Mouse (Mus musculus) thymus, postnatal 14 days (tissue): ENCODE data around the gene Il17re.

Experiments used
- DNase-seq: peaks from one replicate; pipeline ENCODE4 v3.0.0; 2021

The Il17re gene

GRCm38 (mm10) chr6:113492101-113492864 is 34.0 kb downstream of the Il17re start:
- no peak for DNase-seq

- DNase-seq, result peak; percentile 88
Measured at GRCm38 (mm10) chr6:113494258-113494788, 36.0 kb downstream of the Il17re start.

GRCm38 (mm10) chr6:113495071-113495675 is 36.9 kb downstream of the Il17re start:
- DNase-seq, result peak; percentile 27

- DNase-seq, result no peak
Measured at GRCm38 (mm10) chr6:113499346-113499745, 41.1 kb downstream of the Il17re start.

GRCm38 (mm10) chr6:113501388-113502084 is 43.3 kb downstream of the Il17re start, which contains the start of gene Prrt3:
Gene Prrt3, minus strand, starts transcription at chr6:113501931.
- DNase-seq, result no peak

- DNase-seq, result no peak
Measured at GRCm38 (mm10) chr6:113502801-113503200, 44.5 kb downstream of the Il17re start.

- DNase-seq, result no peak
Measured at GRCm38 (mm10) chr6:113505689-113506088, 47.4 kb downstream of the Il17re start.

GRCm38 (mm10) chr6:113507130-113507529 is 48.8 kb downstream of the Il17re start:
- DNase-seq, result no peak

- no peak for DNase-seq
Measured at GRCm38 (mm10) chr6:113508272-113508946, 50.1 kb downstream of the Il17re start.

GRCm38 (mm10) chr6:113508947-113509280 is 50.6 kb downstream of the Il17re start:
- DNase-seq, result no peak

GRCm38 (mm10) chr6:113513944-113514343 is 55.7 kb downstream of the Il17re start:
- no peak for DNase-seq

- DNase-seq, result no peak
Measured at GRCm38 (mm10) chr6:113514600-113514999, 56.3 kb downstream of the Il17re start.

GRCm38 (mm10) chr6:113517434-113518080 is 59.3 kb downstream of the Il17re start:
- DNase-seq, result peak; percentile 61
